Mouse (Mus musculus): Measurements from ENCODE around the gene Dcp1a.
"Not testable (repeated sequence)": the region's sequence is repeated elsewhere in the genome, so short reads cannot be mapped to it uniquely, and the experiment has no call there.

Dcp1a gene

GRCm38 (mm10) chr14:30523356-30523755, 44.0 kb downstream of the Dcp1a start:
- no peak for DNase-seq

- no peak for DNase-seq
Measured at GRCm38 (mm10) chr14:30528392-30528791, 49.1 kb downstream of the Dcp1a start.

- DNase-seq: no peak
Measured at GRCm38 (mm10) chr14:30528961-30529360, 49.6 kb downstream of the Dcp1a start.

- no peak for DNase-seq
Measured at GRCm38 (mm10) chr14:30529454-30529853, 50.1 kb downstream of the Dcp1a start.

- DNase-seq: no peak
Measured at GRCm38 (mm10) chr14:30530726-30531269, 51.5 kb downstream of the Dcp1a start.

- no peak for DNase-seq
Measured at GRCm38 (mm10) chr14:30531431-30531830, 52.1 kb downstream of the Dcp1a start.

- DNase-seq: no peak
Measured at GRCm38 (mm10) chr14:30531896-30532295, 52.6 kb downstream of the Dcp1a start.

- DNase-seq: no peak
Measured at GRCm38 (mm10) chr14:30533780-30534450, 54.6 kb downstream of the Dcp1a start.

GRCm38 (mm10) chr14:30541541-30541940, 62.2 kb downstream of the Dcp1a start:
- DNase-seq: no peak

- DNase-seq: not testable (repeated sequence)
Measured at GRCm38 (mm10) chr14:30543331-30543730, 64.0 kb downstream of the Dcp1a start.

GRCm38 (mm10) chr14:30548131-30548720, 68.9 kb downstream of the Dcp1a start, which contains the start of gene Tkt:
Tkt (plus strand) TSS chr14:30548359.
- peak; percentile 16 for DNase-seq

- DNase-seq: peak; percentile 91
Measured at GRCm38 (mm10) chr14:30548965-30549776, 69.8 kb downstream of the Dcp1a start.

- DNase-seq: peak; percentile 41
Measured at GRCm38 (mm10) chr14:30549777-30550149, 70.4 kb downstream of the Dcp1a start.

- DNase-seq: no peak
Measured at GRCm38 (mm10) chr14:30550232-30551070, 71.1 kb downstream of the Dcp1a start.

GRCm38 (mm10) chr14:30551509-30551908, 72.2 kb downstream of the Dcp1a start:
- no peak for DNase-seq

- no peak for DNase-seq
Measured at GRCm38 (mm10) chr14:30551981-30552380, 72.6 kb downstream of the Dcp1a start.

- DNase-seq: no peak
Measured at GRCm38 (mm10) chr14:30553185-30553584, 73.8 kb downstream of the Dcp1a start.

GRCm38 (mm10) chr14:30556651-30557050, 77.3 kb downstream of the Dcp1a start:
- no peak for DNase-seq

GRCm38 (mm10) chr14:30557730-30558129, 78.4 kb downstream of the Dcp1a start:
- DNase-seq: no peak

- DNase-seq: no peak
Measured at GRCm38 (mm10) chr14:30559321-30559850, 80.1 kb downstream of the Dcp1a start.

GRCm38 (mm10) chr14:30560803-30561389, 81.6 kb downstream of the Dcp1a start:
- DNase-seq: no peak
